Mouse (Mus musculus): ENCODE results near the gene Mrps7. TPM values are rescaled to one million over a fixed set of nuclear protein-coding genes. Genes with fewer than 3 reads are reported as not detected.

The Mrps7 gene
- polyA plus RNA-seq, 2 experiments = 47.4 to 86.6 TPM

DNA sequence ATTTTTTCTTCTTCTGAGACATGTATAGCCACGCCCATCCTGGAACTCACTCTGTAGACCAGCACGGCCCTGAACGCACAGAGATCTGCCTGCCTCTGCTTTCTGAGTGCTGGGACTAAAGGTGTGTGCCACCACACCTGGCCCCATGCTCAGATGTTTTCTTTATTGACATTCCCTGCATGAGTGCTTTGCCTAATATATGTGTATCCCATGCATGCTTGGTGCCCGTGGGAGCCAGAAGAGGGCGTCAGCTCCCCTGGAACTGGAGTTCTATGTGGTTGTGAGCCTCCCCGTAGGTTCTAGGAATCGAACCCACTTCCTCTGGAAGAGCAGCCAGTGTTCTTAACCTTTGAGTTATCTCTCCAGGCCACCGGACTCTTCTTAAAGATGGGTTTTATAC is 31.3 kb downstream of the Mrps7 start:
- no peak for TF ChIP-seq POLR2A (IDR thresholded peaks at IDR 0.05; ENCODE audit: borderline replicate concordance, extremely low read depth, insufficient read depth, insufficient read length)
- Histone ChIP-seq H3K36me3 (ENCODE audit: control insufficient read depth, insufficient read depth, low read length) (no peaks in the 10 kb centered on the region), H3K4me2 (replicated peaks; ENCODE audit: low read depth, low read length, severe bottlenecking) (no peak overlapping the region), H3K9ac (ENCODE audit: low read depth, low read length, severe bottlenecking) (no peak overlapping the region), H3K27me3 (ENCODE audit: control insufficient read depth, insufficient read depth, low read length) (no peaks in the 10 kb centered on the region), H3K9me3 (ENCODE audit: control insufficient read depth, low read length) (no peaks in the 10 kb centered on the region), H3K4me3 (replicated peaks; ENCODE audit: low read length) (no peak overlapping the region), H3K4me1 (ENCODE audit: control insufficient read depth, insufficient read depth, low read length) (no peaks in the 10 kb centered on the region), H3K27ac (replicated peaks; ENCODE audit: low read depth, low read length) (no peak overlapping the region)
- no peak for ATAC-seq (ENCODE audit: low FRiP score, low read depth)
- no peak for DNase-seq (ENCODE audit: low spot score)
- WGBS = 86% methylated on average over 8 of the region's 8 CpGs

DNA sequence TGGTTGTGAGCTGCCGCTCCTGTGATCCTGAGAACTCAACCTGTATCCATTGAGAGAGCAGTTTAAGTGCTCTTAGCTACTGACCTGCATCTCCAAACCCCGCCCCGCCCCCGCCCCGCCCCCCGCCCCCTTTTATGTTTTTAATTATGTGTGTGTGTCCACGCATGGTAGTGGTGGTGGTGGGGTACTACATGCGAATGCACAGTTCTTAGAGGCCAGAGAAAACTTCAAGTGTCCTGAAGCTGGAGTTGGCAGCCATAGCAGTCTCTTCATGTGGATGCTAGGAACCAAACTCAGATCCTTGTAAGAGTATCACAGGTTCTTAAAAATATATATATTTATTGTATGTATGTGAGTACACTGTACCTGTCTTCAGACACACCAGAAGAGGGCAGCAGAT is 31.8 kb downstream of the Mrps7 start:
- WGBS = 63% methylated on average over 8 of the region's 8 CpGs
- Histone ChIP-seq H3K4me3 (replicated peaks; ENCODE audit: low read length) (no peak overlapping the region), H3K9ac (ENCODE audit: low read depth, low read length, severe bottlenecking) (no peak overlapping the region), H3K9me3 (ENCODE audit: control insufficient read depth, low read length) (no peaks in the 10 kb centered on the region), H3K4me2 (replicated peaks; ENCODE audit: low read depth, low read length, severe bottlenecking) (no peak overlapping the region), H3K27ac (replicated peaks; ENCODE audit: low read depth, low read length) (no peak overlapping the region), H3K4me1 (ENCODE audit: control insufficient read depth, insufficient read depth, low read length) (no peaks in the 10 kb centered on the region), H3K27me3 (ENCODE audit: control insufficient read depth, insufficient read depth, low read length) (no peaks in the 10 kb centered on the region), H3K36me3 (ENCODE audit: control insufficient read depth, insufficient read depth, low read length) (no peaks in the 10 kb centered on the region)
- no peak for DNase-seq (ENCODE audit: low spot score)
- TF ChIP-seq POLR2A (IDR thresholded peaks at IDR 0.05; ENCODE audit: borderline replicate concordance, extremely low read depth, insufficient read depth, insufficient read length) = no peak
- no peak for ATAC-seq (ENCODE audit: low FRiP score, low read depth)

DNA sequence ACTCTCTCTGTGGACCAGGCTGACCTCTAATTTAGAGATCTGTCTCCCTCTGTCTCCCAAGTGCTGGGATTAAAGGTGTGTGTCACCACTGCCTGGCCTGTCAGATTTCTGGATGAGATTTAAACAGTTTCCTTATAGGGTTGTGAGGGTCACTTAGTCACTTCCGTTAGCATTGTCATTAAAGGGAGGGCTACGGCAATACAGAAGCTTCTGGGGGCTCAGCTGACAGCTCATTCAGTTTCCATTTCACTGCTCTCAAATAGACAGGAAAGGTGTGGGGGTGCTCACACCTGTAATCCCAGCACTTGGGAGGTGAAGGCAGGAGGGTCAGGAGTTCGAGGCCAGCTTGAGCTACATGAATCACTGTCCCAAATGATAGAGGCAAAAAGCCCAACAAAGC is 33.2 kb downstream of the Mrps7 start:
- no peak overlapping the region for H3K9ac ChIP-seq (ENCODE audit: low read depth, low read length, severe bottlenecking)
- H3K9me3 ChIP-seq (ENCODE audit: control insufficient read depth, low read length) = no peaks in the 10 kb centered on the region
- WGBS = 72% methylated on average over 3 of the region's 3 CpGs
- no peaks in the 10 kb centered on the region for H3K36me3 ChIP-seq (ENCODE audit: control insufficient read depth, insufficient read depth, low read length)
- H3K4me2 ChIP-seq (replicated peaks; ENCODE audit: low read depth, low read length, severe bottlenecking) = no peak overlapping the region
- no peak for TF ChIP-seq POLR2A (IDR thresholded peaks at IDR 0.05; ENCODE audit: borderline replicate concordance, extremely low read depth, insufficient read depth, insufficient read length)
- no peak for ATAC-seq (ENCODE audit: low FRiP score, low read depth)
- H3K27me3 ChIP-seq (ENCODE audit: control insufficient read depth, insufficient read depth, low read length) = no peaks in the 10 kb centered on the region
- DNase-seq (ENCODE audit: low spot score) = no peak
- no peak overlapping the region for H3K27ac ChIP-seq (replicated peaks; ENCODE audit: low read depth, low read length)
- H3K4me1 ChIP-seq (ENCODE audit: control insufficient read depth, insufficient read depth, low read length) = no peaks in the 10 kb centered on the region
- no peak overlapping the region for H3K4me3 ChIP-seq (replicated peaks; ENCODE audit: low read length)

DNA sequence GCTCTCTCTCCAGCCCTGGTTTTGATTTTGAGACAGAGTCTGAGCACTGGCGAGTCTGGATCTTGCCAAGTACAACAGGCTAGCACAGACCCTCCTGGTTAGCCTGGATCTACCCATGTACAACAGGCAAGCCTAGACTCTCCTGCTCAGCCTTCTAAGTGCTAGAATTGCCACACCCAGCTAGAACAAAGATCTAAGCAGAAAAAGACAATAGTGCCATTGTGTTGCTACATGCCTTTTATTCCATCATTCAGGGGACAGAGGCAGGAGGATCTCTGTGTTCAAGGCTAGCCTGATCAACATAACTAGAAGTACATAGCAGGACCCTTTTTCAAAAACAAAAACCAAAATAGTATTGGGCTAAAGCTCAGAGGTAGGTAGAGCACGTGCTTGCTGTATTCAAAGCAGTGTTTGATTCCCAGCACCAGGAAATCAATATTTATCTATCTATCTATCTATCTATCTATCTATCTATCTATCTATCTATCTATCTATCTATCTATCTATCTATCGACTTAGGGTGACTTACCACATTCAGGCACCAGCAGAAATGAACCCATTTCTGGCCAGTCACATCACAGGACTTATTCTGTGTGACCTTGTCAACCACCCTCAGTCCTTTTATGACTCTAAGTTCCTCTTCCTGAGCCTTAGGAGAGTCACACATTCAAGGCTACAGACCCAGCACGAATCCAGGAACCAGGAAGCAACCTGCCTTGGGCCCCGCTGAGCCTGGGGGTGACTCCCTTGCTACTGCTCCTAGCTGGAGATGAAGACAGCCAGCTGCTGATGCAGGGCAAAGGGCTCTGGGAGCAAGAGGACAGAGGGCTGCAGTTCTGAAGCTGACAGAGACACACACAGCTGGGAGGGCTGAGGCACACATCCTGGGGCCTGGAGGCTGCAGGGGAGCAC is 35.0 kb downstream of the Mrps7 start:
- H3K9ac ChIP-seq (ENCODE audit: low read depth, low read length, severe bottlenecking) = no peak overlapping the region
- WGBS = 73% methylated on average over 5 of the region's 5 CpGs

DNA sequence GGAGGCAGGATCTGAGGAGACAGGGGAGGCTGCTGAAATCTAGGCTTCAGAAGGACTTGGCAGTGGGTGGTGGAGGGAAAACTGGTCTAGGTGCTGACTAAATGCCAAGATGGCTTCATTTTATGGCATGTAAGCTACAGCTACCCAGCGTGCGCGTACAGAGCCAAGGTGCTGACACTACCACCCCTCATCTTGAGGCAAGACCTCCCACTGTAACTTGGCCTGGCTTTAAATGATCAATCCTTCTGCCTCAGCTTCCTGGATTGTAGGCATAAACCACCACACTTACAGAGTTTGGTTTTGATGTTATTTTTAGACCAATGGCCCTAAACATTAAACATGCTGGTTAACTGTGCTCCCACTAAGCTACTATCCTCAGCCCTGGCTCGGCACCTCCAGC is 35.8 kb downstream of the Mrps7 start:
- H3K27me3 ChIP-seq (ENCODE audit: control insufficient read depth, insufficient read depth, low read length) = no peaks in the 10 kb centered on the region
- ATAC-seq (ENCODE audit: low FRiP score, low read depth) (no peak), DNase-seq (ENCODE audit: low spot score) (no peak)
- WGBS = 74% methylated on average over 4 of the region's 4 CpGs
- H3K9me3 ChIP-seq (ENCODE audit: control insufficient read depth, low read length) = no peaks in the 10 kb centered on the region
- H3K4me3 ChIP-seq (replicated peaks; ENCODE audit: low read length) = no peak overlapping the region
- H3K4me1 ChIP-seq (ENCODE audit: control insufficient read depth, insufficient read depth, low read length) = no peaks in the 10 kb centered on the region
- H3K27ac ChIP-seq (replicated peaks; ENCODE audit: low read depth, low read length) = no peak overlapping the region
- no peak overlapping the region for H3K9ac ChIP-seq (ENCODE audit: low read depth, low read length, severe bottlenecking)
- H3K4me2 ChIP-seq (replicated peaks; ENCODE audit: low read depth, low read length, severe bottlenecking) = no peak overlapping the region
- TF ChIP-seq POLR2A (IDR thresholded peaks at IDR 0.05; ENCODE audit: borderline replicate concordance, extremely low read depth, insufficient read depth, insufficient read length) = no peak
- H3K36me3 ChIP-seq (ENCODE audit: control insufficient read depth, insufficient read depth, low read length) = peaks cover 4% of the 10 kb centered on the region; the same call in 1 of the 2 replicates

More for the DNA sequence above, 35.0 kb downstream of the Mrps7 start:
- Histone ChIP-seq H3K4me1 (ENCODE audit: control insufficient read depth, insufficient read depth, low read length) (no peaks in the 10 kb centered on the region), H3K36me3 (ENCODE audit: control insufficient read depth, insufficient read depth, low read length) (no peaks in the 10 kb centered on the region), H3K27ac (replicated peaks; ENCODE audit: low read depth, low read length) (no peak overlapping the region), H3K4me2 (replicated peaks; ENCODE audit: low read depth, low read length, severe bottlenecking) (no peak overlapping the region), H3K9me3 (ENCODE audit: control insufficient read depth, low read length) (no peaks in the 10 kb centered on the region), H3K4me3 (replicated peaks; ENCODE audit: low read length) (no peak overlapping the region), H3K27me3 (ENCODE audit: control insufficient read depth, insufficient read depth, low read length) (no peaks in the 10 kb centered on the region)
- no peak for ATAC-seq (ENCODE audit: low FRiP score, low read depth)
- no peak for DNase-seq (ENCODE audit: low spot score)
- TF ChIP-seq POLR2A (IDR thresholded peaks at IDR 0.05; ENCODE audit: borderline replicate concordance, extremely low read depth, insufficient read depth, insufficient read length) = no peak

All from limb, embryonic 14.5 days (tissue).